Mouse (Mus musculus) bone marrow, adult 2 months (tissue): ENCODE data around the gene Nav3.

Experiments
- CTCF ChIP-seq: fragments of 200-500 bp; IDR thresholded peaks from 2 replicates; pipeline ENCODE4 v1.5.1; 2011; ENCODE audit warnings: low read length, control low read depth; ENCODE audit not compliant: control insufficient read depth, insufficient read depth
- POLR2A ChIP-seq: fragments of 200-500 bp; IDR thresholded peaks from 2 replicates; pipeline ENCODE4 v1.6.1; 2011; ENCODE audit warnings: low read depth, mild to moderate bottlenecking, control low read depth, low read length, borderline replicate concordance; ENCODE audit not compliant: control insufficient read depth

DNA sequence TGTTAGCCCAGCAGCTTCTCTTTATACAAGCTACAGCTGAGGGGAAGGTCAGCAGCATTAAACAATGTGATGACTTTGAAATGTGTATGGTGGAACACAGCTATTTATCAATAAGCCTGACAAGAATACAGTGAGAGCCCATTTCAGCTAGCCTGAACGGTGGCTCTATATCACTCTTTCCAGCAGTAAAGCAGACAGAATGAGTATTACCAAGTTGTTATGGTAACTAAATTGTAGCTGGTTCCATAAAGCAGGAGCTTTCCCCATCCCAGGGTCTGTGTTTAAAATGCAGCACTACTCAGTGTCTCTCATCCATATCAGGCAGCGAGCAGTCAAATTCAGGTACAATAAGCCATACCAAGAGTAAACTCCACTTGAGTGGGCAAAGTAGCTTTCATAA is 27.0 kb downstream of the Nav3 start:
- no peak for TF ChIP-seq CTCF
- no peak for TF ChIP-seq POLR2A
